Mouse (Mus musculus) monocyte, adult 2 months (primary cell): ENCODE data around the gene Ccl2.

Source experiments
- DNase-seq, 2 experiments: peaks; one replicate each; pipeline ENCODE4 v3.0.0; 2022; ENCODE audit warnings: low spot score in 2 of 2, low read depth in 1 of 2

Ccl2 gene

GRCm38 (mm10) chr11:82034446-82034845, 925 bp upstream of the Ccl2 start:
- no peak for DNase-seq

- DNase-seq = no peak
Observed at GRCm38 (mm10) chr11:82035857-82036256, 486 bp downstream of the Ccl2 start.

- DNase-seq = no peak
Observed at GRCm38 (mm10) chr11:82038535-82038934, 3.2 kb downstream of the Ccl2 start, which contains the start of gene Gm17268. TSS of gene Gm17268 (minus strand) at chr11:82038562.

DNA sequence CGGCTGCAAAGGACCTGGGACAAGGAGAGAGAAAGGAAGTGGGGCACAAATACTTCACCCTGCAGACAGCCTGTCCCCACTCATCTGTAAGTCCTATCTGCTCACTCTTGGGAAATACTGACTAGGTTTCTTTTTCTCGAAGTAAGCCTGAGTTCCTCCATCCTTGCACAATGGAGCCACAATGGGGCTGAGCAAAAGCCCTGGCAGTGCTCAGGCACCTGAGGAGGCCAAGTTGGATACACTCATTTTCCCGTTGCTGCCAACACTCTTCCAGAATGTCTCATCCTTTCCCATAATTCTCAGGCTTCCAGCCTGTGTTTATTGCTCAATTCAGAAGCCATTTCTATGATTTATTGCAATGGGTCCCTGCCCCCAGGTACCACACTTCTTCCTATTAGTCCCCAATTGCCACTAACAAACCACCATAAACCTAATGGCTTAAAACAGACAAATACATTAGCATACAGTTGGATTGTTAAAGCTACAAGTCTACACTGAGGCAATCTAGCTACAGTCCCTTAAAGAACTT, 3.8 kb downstream of the Ccl2 start:
- no peak for DNase-seq

DNA sequence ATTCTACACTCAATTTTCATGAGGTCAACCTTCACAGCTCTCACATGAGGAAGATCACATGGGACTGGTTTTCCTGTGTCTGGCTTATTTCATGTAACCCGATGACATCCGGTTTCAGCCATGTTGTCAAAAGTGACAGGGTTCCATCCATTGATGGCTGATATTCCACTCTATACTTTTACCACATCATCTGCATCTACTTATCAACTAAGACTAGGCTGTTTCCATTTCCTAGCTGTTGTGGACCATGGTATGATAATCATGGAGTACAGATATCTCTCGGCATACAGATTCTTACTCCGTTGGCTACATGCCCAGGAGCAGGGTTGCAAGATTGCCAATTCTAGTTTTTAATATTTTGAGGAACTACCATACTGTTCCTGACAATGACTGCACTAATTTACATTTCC, 6.3 kb downstream of the Ccl2 start:
- peak; percentile 33 to 47 for DNase-seq

DNA sequence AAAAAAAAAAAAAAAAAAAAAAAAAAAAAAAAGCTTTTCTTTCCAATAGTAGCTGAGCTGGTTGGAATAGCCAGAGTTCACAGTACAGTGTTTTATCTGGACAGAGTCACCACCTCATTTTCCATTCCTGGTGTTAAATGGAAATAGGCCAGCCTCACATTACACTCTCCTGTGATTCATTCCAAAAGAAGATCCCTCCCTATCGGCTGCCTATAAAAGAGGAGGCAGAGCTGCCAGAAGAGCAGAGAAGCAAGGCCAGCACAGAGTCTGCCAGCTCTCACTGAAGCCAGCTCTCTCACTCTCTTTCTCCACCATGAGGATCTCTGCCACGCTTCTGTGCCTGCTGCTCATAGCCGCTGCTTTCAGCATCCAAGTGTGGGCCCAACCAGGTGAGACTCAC, 10.1 kb downstream of the Ccl2 start, which contains the start of gene Ccl7:
TSS of gene Ccl7 (plus strand) at position 242 of the 400 bp plus-strand sequence.
- no peak for DNase-seq

DNA sequence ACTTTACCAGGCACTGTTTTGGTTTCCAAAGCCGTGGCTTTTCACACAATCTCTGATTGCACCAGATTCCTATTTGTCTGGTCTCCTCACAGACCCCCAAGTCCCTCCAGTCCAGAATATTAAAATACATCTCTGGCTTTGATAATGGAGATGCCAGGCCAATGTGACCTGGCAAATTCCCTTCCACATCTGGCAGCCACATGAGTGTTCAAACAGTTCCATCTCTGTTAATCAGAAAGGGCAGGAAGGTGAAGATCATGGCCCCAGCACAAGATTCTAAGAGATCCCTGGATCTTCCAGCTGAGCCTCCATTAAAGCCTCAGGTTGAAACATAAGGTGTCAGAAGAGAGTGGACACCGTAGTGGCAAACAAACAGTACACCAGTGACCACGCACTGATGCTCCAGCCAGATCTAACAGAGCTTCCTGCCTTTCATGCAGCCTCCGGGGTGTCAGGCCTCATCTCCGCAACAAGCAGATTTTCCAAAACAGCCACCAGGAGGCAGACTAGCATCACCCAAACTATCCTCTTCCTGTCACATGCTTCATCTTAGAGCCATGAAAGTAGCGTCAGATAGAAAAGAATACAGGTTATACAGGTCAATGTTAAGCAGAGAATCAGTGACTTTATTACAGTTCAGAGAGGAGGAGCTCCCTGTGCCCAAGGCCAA, 12.5 kb downstream of the Ccl2 start:
- DNase-seq = peak in 1 of 2 experiments; percentile 47

GRCm38 (mm10) chr11:82053849-82054248, 18.5 kb downstream of the Ccl2 start:
- DNase-seq = no peak

DNA sequence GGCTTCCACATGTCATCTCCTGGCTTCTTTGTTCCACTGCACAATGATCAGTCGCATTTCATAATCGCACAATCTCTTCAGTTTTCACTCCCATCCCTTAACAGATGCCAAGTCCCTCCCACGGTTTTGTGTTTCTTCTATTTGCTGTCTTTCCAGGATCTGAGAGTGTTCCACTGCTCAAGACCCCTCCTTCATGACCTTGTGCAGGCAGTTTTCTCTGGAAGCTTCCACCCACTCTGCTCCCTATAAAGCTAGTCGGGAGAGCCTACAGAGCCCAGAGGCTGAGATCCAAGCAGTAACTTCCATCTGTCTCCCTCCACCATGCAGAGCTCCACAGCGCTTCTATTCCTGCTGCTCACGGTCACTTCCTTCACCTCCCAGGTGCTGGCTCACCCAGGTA, 22.3 kb downstream of the Ccl2 start, which contains the start of gene Ccl11:
TSS of gene Ccl11 (plus strand) at position 178 of the 400 bp plus-strand sequence.
- no peak for DNase-seq

DNA sequence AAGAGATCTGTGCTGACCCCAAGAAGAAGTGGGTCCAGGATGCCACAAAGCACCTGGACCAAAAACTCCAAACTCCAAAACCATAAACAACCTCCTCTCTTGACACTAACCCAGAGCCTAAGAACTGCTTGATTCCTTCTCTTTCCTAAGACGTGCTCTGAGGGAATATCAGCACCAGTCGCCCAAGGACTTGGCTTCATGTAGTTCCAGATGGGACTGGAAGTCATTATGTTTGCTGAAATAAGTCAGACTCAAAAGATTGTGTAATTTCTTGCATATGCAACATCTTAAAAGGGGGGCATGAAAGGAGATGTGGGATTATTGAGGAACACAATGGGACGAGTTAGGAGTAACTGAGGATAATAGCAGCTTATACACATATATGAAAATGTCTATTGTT, 26.9 kb downstream of the Ccl2 start:
- DNase-seq = no peak

DNA sequence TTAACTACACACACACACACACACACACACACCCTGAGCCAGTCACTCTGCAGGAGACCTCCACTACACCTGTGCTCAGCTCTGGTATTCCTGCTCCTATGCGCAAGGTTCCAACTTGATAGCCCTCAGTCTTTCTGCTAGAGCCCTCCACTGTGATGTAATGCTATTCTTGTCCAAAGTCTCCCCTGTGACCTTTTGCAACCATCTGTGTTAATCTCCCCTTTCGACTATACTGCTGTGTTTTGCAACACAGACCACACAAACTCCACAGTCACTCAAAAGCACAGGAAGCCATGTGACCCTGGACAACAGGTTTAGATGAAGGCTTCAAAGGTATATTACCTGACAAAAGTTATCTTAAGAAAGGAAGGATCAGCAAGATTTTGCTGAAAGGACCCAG, 28.1 kb downstream of the Ccl2 start:
- no peak for DNase-seq

- no peak for DNase-seq
Observed at GRCm38 (mm10) chr11:82066953-82067571, 31.7 kb downstream of the Ccl2 start.

DNA sequence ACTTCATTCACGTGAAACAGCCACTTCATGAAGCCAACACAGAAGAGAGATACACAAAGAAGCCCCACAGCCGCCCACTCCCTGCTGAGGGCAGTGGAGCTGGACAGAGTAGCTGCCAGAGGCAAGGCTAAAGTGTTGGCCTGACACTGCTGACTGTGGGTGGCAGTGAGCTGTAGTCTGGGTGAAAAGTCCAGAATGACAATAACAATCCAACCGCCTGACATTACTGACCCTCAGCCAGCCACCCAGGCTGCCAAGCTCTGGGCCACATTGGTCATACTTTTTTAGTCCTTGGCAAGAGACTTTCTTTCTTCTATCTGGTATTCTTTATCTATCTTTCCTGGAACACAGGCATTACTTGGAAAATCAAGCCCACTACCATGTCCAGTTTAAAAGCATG, 35.7 kb downstream of the Ccl2 start:
- DNase-seq = no peak

- DNase-seq = no peak
Observed at GRCm38 (mm10) chr11:82072374-82072773, 37.0 kb downstream of the Ccl2 start.

- DNase-seq = no peak
Observed at GRCm38 (mm10) chr11:82072984-82073383, 37.6 kb downstream of the Ccl2 start.

DNA sequence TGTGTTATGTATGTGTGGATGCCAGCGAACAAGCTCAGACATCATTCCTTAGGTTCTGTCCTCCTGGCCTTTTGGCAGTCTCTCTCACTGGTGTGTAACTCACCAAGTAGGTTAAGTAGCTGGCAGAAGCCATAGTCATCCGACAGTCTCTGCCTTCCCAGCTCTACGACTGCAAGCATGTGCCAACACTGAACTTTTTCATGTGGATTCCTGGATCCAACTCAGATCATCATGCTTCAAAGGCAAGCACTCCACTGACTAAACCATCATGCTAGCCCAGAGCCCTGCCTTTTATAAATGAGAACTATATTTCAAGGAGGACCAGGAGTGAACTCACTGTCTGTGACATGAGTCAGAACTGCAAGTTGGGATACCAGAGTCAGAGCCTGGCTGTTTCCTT, 38.3 kb downstream of the Ccl2 start:
- DNase-seq = no peak

DNA sequence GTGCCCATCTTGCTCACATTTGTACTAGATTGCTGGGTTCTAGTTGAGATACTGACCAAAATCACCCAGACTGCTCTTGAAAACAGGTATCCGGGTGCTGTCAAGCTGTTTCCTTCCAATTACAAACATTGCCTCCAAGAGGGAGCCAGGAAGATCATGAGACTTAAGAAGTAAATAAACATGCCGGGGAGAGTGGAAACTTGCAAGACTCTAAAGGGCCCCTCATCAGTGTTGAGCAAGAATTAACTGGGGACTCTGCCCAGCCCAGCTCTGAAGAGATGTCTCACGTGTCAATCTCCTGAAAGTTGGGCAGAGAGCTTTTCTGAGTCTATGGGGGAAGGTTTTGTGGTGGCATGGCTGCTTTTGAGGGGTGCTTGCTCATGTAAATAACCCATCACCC, 41.7 kb downstream of the Ccl2 start:
- no peak for DNase-seq

DNA sequence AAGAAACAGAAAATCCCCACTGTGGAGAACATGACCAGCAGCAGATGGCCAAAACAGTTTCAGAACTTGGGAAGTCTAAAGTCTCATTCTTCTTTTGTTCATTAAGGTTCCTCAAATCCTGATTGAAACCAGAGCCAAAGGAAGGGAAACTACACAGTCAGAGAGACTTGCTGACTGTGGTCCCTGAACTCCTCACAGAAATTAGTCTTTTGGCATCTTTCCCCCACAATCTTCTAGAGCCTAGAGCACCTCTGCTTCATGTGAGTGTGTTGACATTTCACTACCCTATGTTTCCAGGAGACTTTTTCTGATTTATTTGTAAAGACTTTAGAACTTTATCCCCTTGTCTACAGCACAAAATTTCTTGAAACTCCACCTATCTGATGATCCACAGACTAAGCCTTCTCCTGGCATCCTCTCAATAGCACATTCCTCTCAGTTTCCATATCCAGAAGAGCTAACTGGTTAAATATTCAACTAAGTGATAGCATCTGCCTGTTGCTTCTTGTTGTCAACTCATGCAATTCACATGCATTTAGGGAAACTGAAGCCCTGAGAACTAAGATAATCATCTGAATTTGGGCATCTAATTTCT, 42.9 kb downstream of the Ccl2 start:
- no peak for DNase-seq

DNA sequence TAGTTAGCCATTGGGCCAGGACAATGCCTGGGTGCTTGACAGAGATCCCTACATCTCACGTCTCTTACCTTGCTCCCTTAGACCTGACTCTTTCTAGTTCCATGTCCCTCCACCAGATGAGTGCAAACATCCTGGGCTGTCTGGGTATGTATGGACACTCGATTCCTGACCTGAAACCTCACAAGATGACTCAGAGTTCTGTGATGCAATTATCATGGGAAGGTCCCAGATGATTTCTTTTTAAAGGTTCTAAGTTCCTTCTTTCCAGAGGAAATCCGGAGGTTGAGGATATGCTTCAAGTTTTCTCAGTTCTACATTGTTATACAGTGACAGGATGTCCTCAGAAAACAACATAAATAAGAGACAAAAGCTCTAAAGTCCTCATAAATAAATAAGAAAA, 45.5 kb downstream of the Ccl2 start:
- no peak for DNase-seq

- DNase-seq = no peak
Observed at GRCm38 (mm10) chr11:82084360-82084759, 49.0 kb downstream of the Ccl2 start.
